Mouse (Mus musculus) inflammation-experienced regulatory T-cells, adult 6 months (primary cell): ENCODE measurements around the gene Dhx34. TPM values are rescaled to one million over a fixed set of nuclear protein-coding genes. Genes with fewer than 3 reads are reported as not detected.
A peak's percentile ranks its signal among the peaks of the same experiment; 100 is the strongest.

Source experiments
- ATAC-seq: one replicate; pipeline ENCODE4 v1.8.0; 2017
- polyA plus RNA-seq, 3 experiments: library from polyadenylated mRNA; unstranded; fragments of 100-300 nt; shearing (Covaris generic); gene quantifications; one replicate each; pipeline ENCODE4 v1.2.1; 2017

Gene Dhx34
- polyA plus RNA-seq, 3 experiments from 2014 or later: 8.3 to 12.4 (median 11.4) TPM

DNA sequence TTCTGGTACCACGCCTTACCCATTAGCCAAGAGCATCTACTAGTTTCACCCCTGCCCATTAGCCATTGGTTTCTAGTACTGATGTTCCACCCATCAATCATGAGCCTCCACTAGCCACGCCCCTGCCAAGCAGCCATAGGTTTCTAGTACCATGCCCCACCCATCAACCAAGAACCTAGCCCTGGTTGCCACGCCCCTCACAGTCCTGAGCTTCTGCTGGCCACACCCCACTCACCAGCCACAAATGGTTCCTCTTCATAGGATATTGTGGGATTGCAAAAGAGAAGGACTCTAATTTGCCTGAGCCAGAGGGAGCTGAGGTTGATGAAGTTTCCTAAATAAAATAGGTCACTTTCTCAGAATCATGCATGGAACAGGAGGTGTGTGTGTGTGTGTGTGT, 61.1 kb downstream of the Dhx34 start:
- ATAC-seq: no peak

DNA sequence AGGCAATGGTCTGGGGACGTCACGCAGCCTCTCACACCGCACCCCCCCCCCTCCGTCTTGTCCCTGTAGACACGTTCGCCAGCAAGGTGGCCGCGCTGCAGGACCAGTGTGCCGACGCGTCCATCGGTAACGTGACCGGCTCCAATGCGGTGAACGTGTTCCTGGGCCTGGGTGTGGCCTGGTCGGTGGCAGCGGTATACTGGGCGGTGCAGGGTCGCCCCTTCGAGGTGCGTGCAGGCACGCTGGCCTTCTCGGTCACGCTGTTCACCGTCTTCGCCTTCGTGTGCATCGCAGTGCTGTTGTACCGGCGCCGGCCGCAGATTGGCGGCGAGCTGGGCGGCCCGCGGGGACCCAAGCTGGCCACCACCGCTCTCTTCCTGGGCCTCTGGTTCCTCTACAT, 63.1 kb downstream of the Dhx34 start:
- ATAC-seq: no peak

DNA sequence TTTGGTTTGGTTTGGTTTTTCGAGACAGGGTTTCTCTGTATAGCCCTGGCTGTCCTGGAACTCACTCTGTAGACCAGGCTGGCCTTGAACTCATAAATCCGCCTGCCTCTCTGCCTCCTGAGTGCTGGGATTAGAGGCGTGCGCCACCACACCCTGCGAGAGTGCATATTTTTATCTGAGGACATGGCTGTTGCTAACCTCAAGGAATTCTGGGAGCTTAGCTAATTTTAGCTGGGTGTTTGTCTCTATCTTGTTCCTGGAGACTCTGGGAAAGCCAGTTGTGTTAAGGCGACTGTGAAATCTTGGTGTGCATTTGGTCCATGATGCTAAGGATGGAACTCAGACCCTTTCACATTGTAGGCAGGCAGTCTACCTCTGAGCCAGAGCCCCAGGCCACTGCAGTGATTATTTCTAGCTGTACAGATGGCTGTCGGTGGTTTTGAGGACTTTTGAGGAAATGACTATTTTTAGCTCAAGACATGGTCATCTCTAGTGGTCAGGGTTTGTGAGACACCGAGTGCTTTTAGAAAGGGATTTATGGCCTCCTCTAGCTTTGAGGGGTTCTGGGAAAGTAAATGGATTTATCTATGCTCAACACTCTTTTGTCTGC, 65.6 kb downstream of the Dhx34 start:
- ATAC-seq: no peak

DNA sequence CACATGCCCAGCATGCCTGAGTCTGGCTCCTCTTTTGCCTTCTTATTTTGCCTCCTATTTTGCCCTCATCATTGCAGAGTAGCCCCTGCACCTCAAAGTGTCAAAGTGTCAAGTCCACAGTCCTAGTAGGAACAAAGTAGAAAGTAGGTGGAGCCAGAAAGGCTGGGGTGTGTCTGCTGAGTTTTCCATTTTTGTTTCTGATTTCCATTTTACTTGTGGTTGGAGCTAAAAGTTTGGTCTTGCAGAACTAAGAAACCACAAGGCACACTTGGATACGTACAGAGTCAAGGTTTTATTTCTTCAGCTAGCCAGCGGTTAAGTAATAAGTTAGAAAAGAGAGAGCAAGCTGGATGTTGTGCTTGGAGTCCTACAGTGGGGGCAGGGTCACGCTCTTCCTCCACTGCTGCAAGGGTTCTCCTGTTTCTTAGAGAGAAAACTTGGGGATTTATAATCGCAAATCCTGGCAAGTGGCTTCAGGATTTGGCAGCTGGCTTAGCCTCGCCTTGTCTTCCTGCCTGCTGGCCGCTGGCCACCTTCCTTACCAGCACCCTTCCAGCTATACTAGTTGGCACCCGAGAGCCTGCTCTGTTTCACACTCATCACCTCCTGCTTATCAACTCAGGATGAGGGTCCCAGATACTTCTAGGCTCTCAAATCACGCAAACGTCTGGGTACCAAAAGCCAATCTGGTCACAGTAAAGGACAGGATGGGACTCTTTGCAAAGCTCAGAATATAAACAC, 66.5 kb downstream of the Dhx34 start:
- no peak for ATAC-seq

DNA sequence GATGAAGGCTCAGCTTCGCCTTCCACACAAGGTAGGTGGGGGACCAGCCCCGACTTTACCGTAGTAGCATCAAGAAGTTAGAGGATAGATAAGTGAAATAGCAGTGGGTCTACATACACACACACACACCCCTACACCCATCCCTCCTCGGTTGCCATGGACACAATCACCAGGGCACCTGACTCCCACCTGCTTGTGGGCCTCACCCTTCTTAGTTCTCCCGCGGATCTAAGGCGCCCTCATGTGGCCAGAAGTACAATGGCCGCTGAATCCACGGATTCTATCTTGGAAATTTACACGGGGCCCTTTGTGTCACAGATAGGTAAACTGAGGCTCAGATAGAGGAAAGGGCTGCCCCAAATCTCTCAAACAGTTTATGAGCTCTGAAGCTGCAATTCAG, 68.3 kb downstream of the Dhx34 start:
- ATAC-seq: peak; percentile 74

DNA sequence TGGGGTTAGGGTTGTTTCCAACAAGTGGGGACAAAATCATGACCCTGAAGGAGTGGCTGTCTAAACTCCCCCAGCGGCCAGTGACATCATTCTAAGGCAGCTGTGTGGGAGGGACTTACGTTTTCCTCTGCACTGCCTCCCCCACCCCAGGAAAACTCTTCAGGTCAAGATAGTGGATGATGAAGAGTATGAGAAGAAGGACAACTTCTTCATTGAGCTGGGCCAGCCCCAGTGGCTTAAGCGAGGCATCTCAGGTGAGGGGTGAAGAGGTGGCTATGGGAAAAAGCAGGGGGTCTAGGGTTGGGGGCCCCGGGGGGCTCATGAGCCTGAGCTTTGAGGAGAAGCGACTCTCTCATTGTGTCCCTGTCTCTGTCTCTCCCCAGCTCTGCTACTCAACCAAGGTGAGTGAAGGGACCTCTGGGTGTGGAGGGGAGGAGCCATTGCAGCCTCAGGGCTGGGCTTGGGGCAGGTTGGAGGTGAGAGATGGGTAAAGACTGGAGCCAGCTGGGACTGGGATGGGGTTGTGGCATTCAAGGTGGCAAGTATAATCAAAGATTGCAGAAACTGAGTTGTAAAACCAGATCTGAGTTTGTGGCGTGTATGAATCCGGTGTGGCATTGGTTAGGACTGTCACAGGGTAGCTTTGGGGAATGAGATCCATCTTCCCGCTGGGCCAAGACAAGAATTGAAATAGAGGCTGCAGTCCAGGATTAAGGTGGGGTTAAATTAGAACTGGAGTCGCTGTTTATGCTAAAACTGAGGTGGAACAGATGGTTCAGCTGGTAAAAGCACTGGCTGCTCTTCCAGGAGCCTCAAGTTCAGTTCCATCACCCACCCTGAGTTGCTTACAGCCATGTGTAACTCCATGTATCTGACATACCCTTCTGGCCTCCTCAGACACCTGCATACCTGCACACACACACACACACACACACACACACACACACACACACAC, 71.4 kb downstream of the Dhx34 start:
- ATAC-seq: no peak

DNA sequence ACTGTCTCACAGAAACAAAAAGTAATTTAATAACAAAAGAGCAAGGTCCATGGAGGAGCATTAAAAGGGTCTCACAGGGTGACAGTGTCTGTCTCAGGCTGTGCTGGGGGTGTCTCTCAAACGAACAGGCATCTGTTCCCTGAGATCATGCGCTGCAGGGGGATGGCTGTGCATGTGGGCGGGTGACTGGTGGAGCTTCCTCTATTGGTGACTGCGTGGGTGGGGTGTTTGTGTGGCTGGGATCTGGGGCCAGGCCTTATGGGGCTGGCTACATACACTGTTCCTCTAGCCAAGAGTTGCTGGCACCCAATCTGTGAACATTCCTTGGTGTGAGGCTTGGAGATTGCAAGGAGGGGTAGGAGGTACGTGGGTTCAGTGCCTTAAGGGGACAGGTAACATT, 72.6 kb downstream of the Dhx34 start:
- no peak for ATAC-seq

DNA sequence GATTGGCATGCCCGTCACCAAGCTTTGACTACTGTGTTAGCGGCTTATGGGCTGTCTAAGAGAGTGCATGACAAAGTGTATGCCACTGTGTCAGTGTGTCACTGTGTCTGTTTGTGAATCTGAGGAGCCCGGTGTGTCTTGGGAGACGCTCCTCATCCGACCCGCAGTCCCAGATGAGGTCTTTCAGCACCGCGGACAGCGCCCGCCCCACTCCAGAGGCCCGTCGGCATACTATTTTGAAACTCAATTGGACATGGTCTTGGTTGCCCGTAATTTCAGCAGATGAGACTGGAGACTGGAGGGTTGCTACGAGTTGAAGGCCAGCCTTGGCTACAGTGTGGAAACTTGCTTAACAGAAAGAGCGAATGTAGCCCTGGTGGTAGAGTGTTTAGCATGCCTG, 74.2 kb downstream of the Dhx34 start:
- ATAC-seq: no peak

Other genes with a start within 250 kb of the Dhx34 start
- gene Bicra, start 174.1 kb downstream of the Dhx34 start, polyA plus RNA-seq: 1 to 10 TPM; 2.7 to 4.4 (median 4.2) TPM
- under 1 TPM in 1 of 3 experiments, not detected in 2; 0.07 TPM for gene Zfp541, start 160.2 kb downstream of the Dhx34 start, polyA plus RNA-seq
- 100 to 1,000 TPM; 191 to 298 (median 208) TPM for gene Napa, start 123.6 kb downstream of the Dhx34 start, polyA plus RNA-seq
- gene Kptn, start 102.1 kb downstream of the Dhx34 start, polyA plus RNA-seq: 10 to 100 TPM; 18.7 to 23.5 (median 19.2) TPM
- not detected for gene Slc8a2, start 92.2 kb downstream of the Dhx34 start, polyA plus RNA-seq
- gene Meis3, start 46.9 kb downstream of the Dhx34 start, polyA plus RNA-seq: 10 to 100 TPM in 2 of 3 experiments, 1 to 10 TPM in 1; 8.6 to 23.2 (median 20.8) TPM
- under 1 TPM in 1 of 3 experiments, not detected in 2; 0.23 TPM for gene C5ar2, start 22.1 kb upstream of the Dhx34 start, polyA plus RNA-seq
- gene C5ar1, start 37.5 kb upstream of the Dhx34 start, polyA plus RNA-seq: under 1 TPM in 1 of 3 experiments, not detected in 2; 0.21 TPM
- 1 to 10 TPM in 2 of 3 experiments, under 1 TPM in 1; 0.96 to 2.4 (median 2.3) TPM for gene Inafm1, start 51.6 kb upstream of the Dhx34 start, polyA plus RNA-seq
- gene Ccdc9, start 64.8 kb upstream of the Dhx34 start, polyA plus RNA-seq: 10 to 100 TPM; 10.6 to 16.3 (median 11.5) TPM
- 1 to 10 TPM in 2 of 3 experiments, under 1 TPM in 1; 0.42 to 1.5 (median 1.2) TPM for gene Bbc3, start 86.4 kb upstream of the Dhx34 start, polyA plus RNA-seq
- gene Sae1, start 165.8 kb upstream of the Dhx34 start, polyA plus RNA-seq: 100 to 1,000 TPM in 1 of 3 experiments, 10 to 100 TPM in 2; 72.6 to 121 (median 77.7) TPM
- gene Zc3h4, start 178.9 kb upstream of the Dhx34 start, polyA plus RNA-seq: 10 to 100 TPM; 13.1 to 20.1 (median 17.3) TPM
- gene Tmem160, start 230.7 kb upstream of the Dhx34 start, polyA plus RNA-seq: 1 to 10 TPM; 5.3 to 7.7 (median 7.6) TPM